Mouse (Mus musculus) spleen, postnatal 0 days (tissue): ENCODE measurements around the gene Herpud1. TPM values are rescaled to one million over a fixed set of nuclear protein-coding genes. Genes with fewer than 3 reads are reported as not detected.

Experiments
- polyA plus RNA-seq: library from polyadenylated mRNA; unstranded; fragments of >200 nt; fragmentation: Nextera tagmentation; extraction: Ambion mirVana; gene quantifications from 2 replicates; pipeline ENCODE4 v1.2.1, GENCODE M21; 2015

Herpud1 gene
- 54.8 and 59.1 TPM in 2 replicates for polyA plus RNA-seq

DNA sequence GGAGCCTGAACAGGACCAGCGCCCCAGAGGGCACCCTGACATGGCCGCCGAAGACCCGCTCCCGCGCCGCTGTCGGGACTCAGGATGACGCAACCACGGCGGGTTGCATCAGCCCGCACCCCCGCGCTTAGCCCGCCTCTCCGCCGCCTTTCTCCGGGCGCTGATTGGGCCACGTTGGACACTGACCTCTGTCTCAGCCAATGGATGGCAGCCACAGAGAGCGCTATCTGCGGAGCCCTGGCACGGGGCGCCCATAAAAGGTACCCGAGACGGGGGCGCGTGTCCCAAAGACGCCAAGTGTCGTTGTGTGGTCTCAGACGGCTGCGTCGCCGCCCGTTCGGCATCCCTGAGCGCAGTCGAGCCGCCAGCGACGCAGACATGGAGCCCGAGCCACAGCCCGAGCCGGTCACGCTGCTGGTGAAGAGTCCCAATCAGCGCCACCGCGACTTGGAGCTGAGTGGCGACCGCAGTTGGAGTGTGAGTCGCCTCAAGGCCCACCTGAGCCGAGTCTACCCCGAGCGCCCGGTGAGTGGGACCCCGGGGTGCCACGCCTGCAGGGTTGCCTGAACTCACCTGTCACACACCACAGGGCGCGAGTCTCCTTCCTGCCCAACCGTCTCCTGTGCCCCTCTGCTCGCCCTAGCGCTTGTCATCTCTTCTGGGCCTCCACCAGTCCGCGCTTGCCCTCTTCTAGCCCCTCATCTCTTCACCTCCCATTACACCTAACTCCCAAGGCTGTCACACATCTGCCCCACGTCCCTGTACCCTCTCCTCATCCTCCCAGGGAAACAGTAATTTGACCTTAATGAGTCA is at the start of gene Herpud1:
TSS of gene Herpud1 (plus strand) at position 225 of the 813 bp plus-strand sequence.

DNA sequence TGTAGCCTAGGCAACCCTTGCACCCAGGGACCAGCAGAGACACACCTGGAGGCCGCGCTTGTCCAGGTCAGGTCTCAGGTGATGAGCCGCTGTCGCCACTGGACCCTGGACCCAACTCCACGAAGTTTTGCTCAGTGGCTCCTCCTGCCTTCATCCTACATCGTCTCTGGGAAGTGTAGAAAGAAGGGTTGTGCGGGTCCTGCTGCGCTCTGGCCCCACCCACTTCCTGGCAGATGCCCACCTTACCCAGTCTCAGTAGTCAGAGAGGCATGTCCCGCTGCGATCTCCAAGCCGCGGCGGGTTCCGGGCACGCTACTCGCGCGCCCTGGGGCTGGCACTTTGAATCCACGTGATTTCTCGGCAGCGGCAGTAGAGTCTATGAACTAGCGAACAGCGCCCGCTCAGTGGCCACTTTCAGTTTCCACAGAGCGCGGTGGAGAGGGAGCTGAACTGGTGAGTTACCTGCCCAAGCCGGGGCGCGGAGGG is 47.8 kb downstream of the Herpud1 start, which contains the start of gene Nlrc5:
TSS of gene Nlrc5 (plus strand) at position 376 of the 486 bp plus-strand sequence.

Other genes starting within 250 kb of the Herpud1 start
- gene Mt4, start 249.2 kb upstream of the Herpud1 start, polyA plus RNA-seq: not detected in 2 replicates
- gene Mt3, start 233.8 kb upstream of the Herpud1 start, polyA plus RNA-seq: not detected in 2 replicates
- 608 and 654 TPM in 2 replicates for gene Mt2, start 213.8 kb upstream of the Herpud1 start, polyA plus RNA-seq
- gene Mt1, start 207.4 kb upstream of the Herpud1 start, polyA plus RNA-seq: 1,287 and 1,359 TPM in 2 replicates
- gene Nup93, start 171.9 kb upstream of the Herpud1 start, polyA plus RNA-seq: 41.0 and 42.6 TPM in 2 replicates
- gene Slc12a3, start 57.2 kb upstream of the Herpud1 start, polyA plus RNA-seq: 0.90 and 0.93 TPM in 2 replicates
- gene Nlrc5, start 47.9 kb downstream of the Herpud1 start, polyA plus RNA-seq: 1.6 TPM in 2 replicates
- 8.8 and 9.5 TPM in 2 replicates for gene Cpne2, start 146.6 kb downstream of the Herpud1 start, polyA plus RNA-seq
- gene Rspry1, start 215.5 kb downstream of the Herpud1 start, polyA plus RNA-seq: 20.9 and 23.0 TPM in 2 replicates
- 44.7 and 46.2 TPM in 2 replicates for gene Fam192a, start 215.6 kb downstream of the Herpud1 start, polyA plus RNA-seq